Mouse (Mus musculus) hindbrain, embryonic 12.5 days (tissue): Measurements from ENCODE around the gene Rnf20. TPM values are rescaled to one million over a fixed set of nuclear protein-coding genes. Genes with fewer than 3 reads are reported as not detected.
"Not testable (repeated sequence)": the region's sequence is repeated elsewhere in the genome, so short reads cannot be mapped to it uniquely, and the experiment has no call there.

Experiments used
- ATAC-seq: fragments of 200-750 bp; cut with Nextera tagmentation; 2 replicates; pipeline ENCODE4 v1.8.0; 2017; ENCODE audit warnings: moderate TSS enrichment; ENCODE audit not compliant: low FRiP score
- H3K27ac ChIP-seq: fragments of 300-500 bp; sonication (generic); 2 replicates; pipeline ENCODE4 v1.5.1; 2016; ENCODE audit warnings: mild to moderate bottlenecking
- H3K27me3 ChIP-seq: fragments of 300-500 bp; sonication (generic); 2 replicates; pipeline ENCODE4 v1.6.1; 2016; ENCODE audit warnings: mild to moderate bottlenecking
- H3K36me3 ChIP-seq: fragments of 300-500 bp; sonication (generic); 2 replicates; pipeline ENCODE4 v1.6.1; 2016; ENCODE audit warnings: mild to moderate bottlenecking
- H3K4me1 ChIP-seq: fragments of 300-500 bp; sonication (generic); 2 replicates; pipeline ENCODE4 v1.6.1; 2016
- H3K4me2 ChIP-seq: fragments of 300-500 bp; sonication (generic); replicated peaks from 2 replicates; pipeline ENCODE4 v1.6.1; 2016; ENCODE audit warnings: mild to moderate bottlenecking
- H3K4me3 ChIP-seq: fragments of 300-500 bp; sonication (generic); 2 replicates; pipeline ENCODE4 v1.5.1; 2016; ENCODE audit warnings: mild to moderate bottlenecking
- H3K9ac ChIP-seq: fragments of 300-500 bp; sonication (generic); 2 replicates; pipeline ENCODE4 v1.6.1; 2016; ENCODE audit warnings: mild to moderate bottlenecking, moderate library complexity
- H3K9me3 ChIP-seq: fragments of 300-500 bp; sonication (generic); replicated peaks from 2 replicates; pipeline ENCODE4 v1.6.1; 2016; ENCODE audit warnings: mild to moderate bottlenecking
- WGBS: fragments of 180-500 bp; shearing (Covaris S2); methylation state at CpG from one replicate; pipeline ENCODE4 v1.1.7; 2016; 5-methylcytosine and 5-hydroxymethylcytosine counted together
- polyA plus RNA-seq: library from polyadenylated mRNA; unstranded; fragments of >200 nt; fragmentation: Nextera tagmentation; extraction: Ambion mirVana; gene quantifications from 2 replicates; pipeline ENCODE4 v1.2.1, GENCODE M21; 2016

Rnf20 gene
- polyA plus RNA-seq, 1 experiment from 2014 or later = 67.6 TPM

GRCm38 (mm10) chr4:49616924-49617323, 14.9 kb upstream of the Rnf20 start:
- Histone ChIP-seq H3K4me1 (no peaks in the 10 kb centered on the region), H3K9ac (no peak overlapping the region), H3K4me3 (no peak overlapping the region), H3K27me3 (no peaks in the 10 kb centered on the region), H3K4me2 (no peak overlapping the region), H3K9me3 (no peaks in the 10 kb centered on the region), H3K36me3 (no peaks in the 10 kb centered on the region), H3K27ac (no peak overlapping the region)
- no peak for ATAC-seq
- WGBS = 93% methylated on average over 10 of the region's 10 CpGs

GRCm38 (mm10) chr4:49619861-49620260, 11.9 kb upstream of the Rnf20 start:
- H3K4me3 ChIP-seq, H3K4me2 ChIP-seq, ATAC-seq, H3K4me1 ChIP-seq, H3K27ac ChIP-seq, H3K9ac ChIP-seq, H3K9me3 ChIP-seq, H3K36me3 ChIP-seq, H3K27me3 ChIP-seq: not testable (repeated sequence)
- WGBS = 92% methylated on average over 7 of the region's 7 CpGs

DNA sequence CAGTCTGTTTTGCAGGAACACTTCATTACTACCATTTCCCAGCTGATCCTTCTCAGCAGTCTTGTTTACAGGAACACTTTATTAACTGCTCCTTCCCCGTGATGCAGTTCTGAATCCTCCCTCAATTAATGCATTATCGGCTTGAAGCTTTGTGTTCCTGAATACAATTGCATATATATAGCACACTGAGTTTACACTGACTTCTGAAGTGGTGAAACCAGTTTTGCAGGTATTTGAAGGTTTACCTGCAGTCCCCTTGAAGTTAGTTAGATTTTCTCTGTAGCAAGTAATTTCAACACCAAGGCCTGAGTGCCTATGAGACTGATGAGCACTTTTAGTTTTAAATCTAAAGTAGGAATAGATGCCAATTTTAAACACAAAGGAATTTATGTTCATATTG, 9.5 kb upstream of the Rnf20 start:
- H3K27me3 ChIP-seq = no peaks in the 10 kb centered on the region
- no peak overlapping the region for H3K4me2 ChIP-seq
- WGBS = 74% methylated on average over 2 of the region's 2 CpGs
- H3K9me3 ChIP-seq = no peaks in the 10 kb centered on the region
- no peak overlapping the region for H3K27ac ChIP-seq
- H3K36me3 ChIP-seq = no peaks in the 10 kb centered on the region
- no peak for ATAC-seq
- no peak overlapping the region for H3K4me3 ChIP-seq
- no peaks in the 10 kb centered on the region for H3K4me1 ChIP-seq
- H3K9ac ChIP-seq = no peak overlapping the region

GRCm38 (mm10) chr4:49623916-49624315, 7.9 kb upstream of the Rnf20 start:
- Histone ChIP-seq H3K27me3 (no peaks in the 10 kb centered on the region), H3K9ac (no peak overlapping the region), H3K9me3 (no peaks in the 10 kb centered on the region), H3K27ac (no peak overlapping the region), H3K4me1 (no peaks in the 10 kb centered on the region), H3K36me3 (no peaks in the 10 kb centered on the region), H3K4me3 (no peak overlapping the region), H3K4me2 (no peak overlapping the region)
- WGBS = 90% methylated on average over 4 of the region's 4 CpGs
- no peak for ATAC-seq

- H3K27ac ChIP-seq, ATAC-seq, H3K4me2 ChIP-seq, H3K4me1 ChIP-seq, H3K27me3 ChIP-seq, H3K4me3 ChIP-seq, H3K9ac ChIP-seq, H3K9me3 ChIP-seq, H3K36me3 ChIP-seq: not testable (repeated sequence)
- WGBS = 85% methylated on average over 4 of the region's 4 CpGs
These were observed 6.8 kb upstream of the Rnf20 start for GRCm38 (mm10) chr4:49624969-49625368.

- Histone ChIP-seq H3K9ac (no peak overlapping the region), H3K4me2 (no peak overlapping the region), H3K36me3 (no peaks in the 10 kb centered on the region), H3K27ac (no peak overlapping the region), H3K4me1 (no peaks in the 10 kb centered on the region), H3K27me3 (no peaks in the 10 kb centered on the region), H3K9me3 (no peaks in the 10 kb centered on the region), H3K4me3 (no peak overlapping the region)
- no peak for ATAC-seq
- WGBS = 5% methylated on average over 3 of the region's 3 CpGs
These were observed 4.8 kb upstream of the Rnf20 start for GRCm38 (mm10) chr4:49626973-49627372.

DNA sequence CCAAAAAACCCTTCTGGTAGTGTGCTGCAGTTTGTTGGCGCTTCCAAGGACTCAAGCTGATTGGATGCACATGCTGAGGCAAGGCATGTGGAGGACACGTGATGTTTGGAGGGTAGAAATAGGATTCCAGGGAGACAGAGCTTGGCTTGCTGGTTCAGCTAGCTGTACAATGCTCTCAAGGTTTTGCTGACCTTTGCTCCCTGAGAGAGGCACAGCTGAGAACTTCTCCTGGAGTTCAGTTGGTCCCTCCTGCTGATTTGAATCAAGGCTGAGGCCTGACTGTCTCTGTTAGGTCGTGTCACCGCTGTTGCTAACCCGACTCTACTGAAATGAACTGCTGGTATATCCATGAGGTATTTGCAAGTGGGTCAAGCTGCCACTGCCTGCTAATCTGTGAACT, 2.9 kb upstream of the Rnf20 start:
- Histone ChIP-seq H3K4me1 (peaks cover 11% of the 10 kb centered on the region), H3K4me3 (no peak overlapping the region), H3K27ac (no peak overlapping the region), H3K9ac (no peak overlapping the region), H3K9me3 (no peaks in the 10 kb centered on the region), H3K27me3 (no peaks in the 10 kb centered on the region), H3K4me2 (no peak overlapping the region), H3K36me3 (0 out of 2 replicates have a peak, but pooled peaks cover 4% of the 10 kb centered on the region)
- ATAC-seq = no peak
- 77% methylated on average over 5 of the region's 5 CpGs for WGBS

GRCm38 (mm10) chr4:49632139-49632481, 304 bp downstream of the Rnf20 start:
- Histone ChIP-seq H3K36me3 (peaks cover 33% of the 10 kb centered on the region), H3K27ac (peak overlapping the region; percentile 88), H3K4me3 (peak overlapping the region; percentile 83), H3K9me3 (no peaks in the 10 kb centered on the region), H3K27me3 (no peaks in the 10 kb centered on the region), H3K4me2 (peak overlapping the region; percentile 80), H3K4me1 (peaks cover 18% of the 10 kb centered on the region), H3K9ac (peak overlapping the region; percentile 89)
- peak; percentile 87 for ATAC-seq
- WGBS = under 1% methylated on average over 30 of the region's 30 CpGs

- peaks cover 15% of the 10 kb centered on the region for H3K4me1 ChIP-seq
- WGBS = 93% methylated on average over 11 of the region's 11 CpGs
- ATAC-seq = no peak
- H3K4me2 ChIP-seq = no peak overlapping the region
- H3K27ac ChIP-seq = no peak overlapping the region
- no peak overlapping the region for H3K9ac ChIP-seq
- H3K36me3 ChIP-seq = peaks cover 66% of the 10 kb centered on the region
- H3K4me3 ChIP-seq = no peak overlapping the region
- no peaks in the 10 kb centered on the region for H3K27me3 ChIP-seq
- H3K9me3 ChIP-seq = no peaks in the 10 kb centered on the region
These were observed 6.0 kb downstream of the Rnf20 start for GRCm38 (mm10) chr4:49637821-49638220.

DNA sequence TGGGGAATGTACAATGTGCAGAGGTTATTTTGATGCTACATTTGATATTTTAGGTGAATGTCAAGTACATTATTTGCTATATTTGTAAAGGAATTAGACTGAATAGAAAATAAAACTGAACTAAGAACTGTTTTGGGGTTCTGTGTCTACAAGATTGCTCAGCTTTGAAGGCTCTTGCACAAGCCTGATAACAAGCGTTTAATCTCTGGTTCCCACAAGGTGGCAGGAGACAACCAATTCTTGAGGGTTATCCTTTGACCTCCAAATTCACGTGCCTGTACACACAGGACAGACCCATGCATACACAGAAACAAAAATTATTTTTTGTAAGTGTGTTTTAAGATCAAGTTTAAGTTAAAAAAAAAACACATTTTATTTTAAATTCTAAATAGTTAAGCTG, 8.1 kb downstream of the Rnf20 start:
- no peak for ATAC-seq
- Histone ChIP-seq H3K27me3 (no peaks in the 10 kb centered on the region), H3K9ac (no peak overlapping the region), H3K9me3 (no peaks in the 10 kb centered on the region), H3K4me3 (no peak overlapping the region), H3K4me1 (no peaks in the 10 kb centered on the region), H3K27ac (no peak overlapping the region), H3K4me2 (no peak overlapping the region), H3K36me3 (peaks cover 71% of the 10 kb centered on the region)
- 77% methylated on average over 2 of the region's 2 CpGs for WGBS

DNA sequence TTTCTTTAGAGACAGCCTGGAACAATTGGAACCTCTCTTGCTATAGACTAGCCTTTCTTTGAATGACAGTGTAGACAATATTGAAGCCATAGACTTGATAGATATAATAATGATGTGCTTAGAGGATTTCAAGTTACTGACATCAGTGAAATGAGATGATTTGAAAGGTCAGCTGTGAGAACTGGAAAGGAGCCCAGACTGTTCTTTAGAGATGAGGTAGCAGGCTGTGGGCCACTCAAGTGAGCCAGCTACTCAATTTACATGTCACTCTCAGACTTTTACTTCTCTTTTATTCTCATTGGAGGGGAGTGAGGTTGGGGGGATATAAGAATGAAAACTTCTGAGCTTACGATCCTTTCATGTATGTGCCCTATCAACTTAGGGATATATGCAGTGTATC, 27.6 kb downstream of the Rnf20 start:
- H3K4me2 ChIP-seq = no peak overlapping the region
- H3K9ac ChIP-seq = no peak overlapping the region
- no peak for ATAC-seq
- no peak overlapping the region for H3K4me3 ChIP-seq
- no peak overlapping the region for H3K27ac ChIP-seq
- no peaks in the 10 kb centered on the region for H3K4me1 ChIP-seq
- H3K9me3 ChIP-seq = no peaks in the 10 kb centered on the region
- peaks cover 55% of the 10 kb centered on the region for H3K36me3 ChIP-seq
- WGBS = 87% methylated on average over 1 of the region's 1 CpGs
- H3K27me3 ChIP-seq = no peaks in the 10 kb centered on the region

GRCm38 (mm10) chr4:49661664-49662063, 29.9 kb downstream of the Rnf20 start:
- no peaks in the 10 kb centered on the region for H3K9me3 ChIP-seq
- no peaks in the 10 kb centered on the region for H3K27me3 ChIP-seq
- no peak for ATAC-seq
- no peak overlapping the region for H3K27ac ChIP-seq
- 93% methylated on average over 9 of the region's 9 CpGs for WGBS
- H3K4me2 ChIP-seq = no peak overlapping the region
- H3K4me1 ChIP-seq = no peaks in the 10 kb centered on the region
- no peak overlapping the region for H3K9ac ChIP-seq
- no peak overlapping the region for H3K4me3 ChIP-seq
- H3K36me3 ChIP-seq = peaks cover 39% of the 10 kb centered on the region

GRCm38 (mm10) chr4:49662231-49662630, 30.4 kb downstream of the Rnf20 start:
- no peak for ATAC-seq
- Histone ChIP-seq H3K4me2 (no peak overlapping the region), H3K27ac (no peak overlapping the region), H3K9ac (no peak overlapping the region), H3K4me1 (no peaks in the 10 kb centered on the region), H3K9me3 (no peaks in the 10 kb centered on the region), H3K4me3 (no peak overlapping the region), H3K36me3 (peaks cover 37% of the 10 kb centered on the region), H3K27me3 (no peaks in the 10 kb centered on the region)
- WGBS = 90% methylated on average over 4 of the region's 4 CpGs

DNA sequence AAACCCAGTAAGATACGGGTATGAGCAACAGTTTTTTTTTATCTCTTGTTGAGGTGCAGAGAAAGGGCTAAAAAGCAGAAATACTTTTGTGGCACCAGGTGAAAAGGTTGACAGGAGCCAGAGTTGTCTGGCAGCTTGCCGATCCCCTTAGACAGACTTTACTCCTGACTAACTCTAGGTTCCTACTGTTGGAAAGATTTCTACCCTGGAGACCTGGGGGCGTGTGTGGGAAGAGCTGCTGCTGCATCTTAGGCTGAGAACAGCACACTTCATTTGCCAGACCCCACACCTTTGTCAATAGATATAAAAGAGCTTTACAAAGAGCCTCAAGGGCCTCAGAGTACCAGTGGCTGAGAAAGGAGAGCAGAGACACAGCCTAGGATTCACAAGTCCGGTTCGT, 33.0 kb downstream of the Rnf20 start:
- Histone ChIP-seq H3K4me1 (no peaks in the 10 kb centered on the region), H3K9me3 (no peaks in the 10 kb centered on the region), H3K9ac (no peak overlapping the region), H3K27me3 (no peaks in the 10 kb centered on the region), H3K36me3 (peaks cover 20% of the 10 kb centered on the region), H3K4me3 (no peak overlapping the region), H3K4me2 (no peak overlapping the region), H3K27ac (no peak overlapping the region)
- 88% methylated on average over 5 of the region's 5 CpGs for WGBS
- no peak for ATAC-seq
